ENCODE assay signal across 26 mouse cellular contexts in genomic region chr11:81041671-81042070, GRCm38 (mm10).
A peak's percentile ranks its signal among the peaks of the same experiment; 100 is the strongest.
DNase-seq lines count a peak whose midpoint lies in the region; ATAC-seq and TF ChIP-seq lines count a peak whose summit lies in the region.
"Had no signal": no experiment of that assay in that cellular context is flagged by ENCODE, and none has a peak within 500 bp of the region (broad histone marks: within the 10 kb centered on the region; RNA-seq: fewer than 3 reads in every experiment).

No protein-coding gene starts in this region.

- H3K4me2 ChIP-seq in kidney, postnatal 0 days (ENCODE audit: low read length): no peak overlapping the region
- H3K4me2 ChIP-seq: embryonic facial prominence, embryonic 13.5 days; embryonic facial prominence, embryonic 15.5 days; forebrain, embryonic 12.5 days had no signal

- H3K4me1 ChIP-seq in kidney, postnatal 0 days (replicated peaks; ENCODE audit: insufficient read depth, low read length): no peaks in the 10 kb centered on the region
- H3K4me1 ChIP-seq: embryonic facial prominence, embryonic 13.5 days; embryonic facial prominence, embryonic 15.5 days had no signal

- H3K9ac ChIP-seq in kidney, postnatal 0 days (ENCODE audit: low read depth, low read length): no peak overlapping the region
- H3K9ac ChIP-seq: embryonic facial prominence, embryonic 13.5 days; embryonic facial prominence, embryonic 15.5 days; forebrain, embryonic 12.5 days had no signal

- no peak for TF ChIP-seq CTCF in kidney, postnatal 0 days (IDR thresholded peaks at IDR 0.05; ENCODE audit: low read depth)

- no peaks in the 10 kb centered on the region for H3K27me3 ChIP-seq in kidney, postnatal 0 days (ENCODE audit: insufficient read depth, low read length)
- H3K27me3 ChIP-seq: embryonic facial prominence, embryonic 13.5 days; embryonic facial prominence, embryonic 15.5 days; forebrain, embryonic 12.5 days had no signal

- ATAC-seq in kidney, postnatal 0 days (replicated peaks; ENCODE audit: low FRiP score, low read depth): no peak
- no peak for ATAC-seq in frontal cortex, adult (ENCODE audit: low TSS enrichment)
- no peak for ATAC-seq in activated CD4-positive, CD25-positive, alpha-beta regulatory T cell, adult 4 months
- ATAC-seq: CD4-positive, CD25-positive, alpha-beta regulatory T cell, adult 4 months; forebrain, embryonic 14.5 days; forebrain, embryonic 16.5 days; Patski had no signal

- 21% methylated on average over 3 of the region's 3 CpGs for WGBS in kidney, postnatal 0 days

- no peak overlapping the region for H3K27ac ChIP-seq in kidney, postnatal 0 days
- H3K27ac ChIP-seq: embryonic facial prominence, embryonic 13.5 days; embryonic facial prominence, embryonic 15.5 days; forebrain, embryonic 10.5 days; forebrain, embryonic 12.5 days had no signal

- no peaks in the 10 kb centered on the region for H3K36me3 ChIP-seq in kidney, postnatal 0 days (ENCODE audit: insufficient read depth, low read length)
- H3K36me3 ChIP-seq: embryonic facial prominence, embryonic 13.5 days; embryonic facial prominence, embryonic 15.5 days; forebrain, embryonic 10.5 days; forebrain, embryonic 12.5 days; G1E had no signal

- H3K4me3 ChIP-seq in kidney, postnatal 0 days (replicated peaks; ENCODE audit: low read depth, low read length): no peak overlapping the region
- H3K4me3 ChIP-seq: embryonic facial prominence, embryonic 13.5 days; embryonic facial prominence, embryonic 15.5 days; erythroblast, embryonic 14.5 days; forebrain, embryonic 10.5 days; forebrain, embryonic 12.5 days had no signal

- peak; percentile 8 for DNase-seq in kidney, postnatal 0 days (ENCODE audit: low spot score)
- DNase-seq in kidney, adult 18-20 months: no peak
- peak; percentile 67 for DNase-seq in R1 (ENCODE audit: low read depth, low spot score)
- DNase-seq: adrenal gland, adult 2 months; adrenal gland, postnatal 10 days; adrenal gland, postnatal 25 days; B cell, adult 2 months; cerebellum, adult 11 months; cerebellum, adult 18-20 months; cerebellum, adult 8-10 months; cerebellum, adult 9-11 months; cerebellum, postnatal 14 days; cerebellum, postnatal 36 days; embryo, embryonic 11 days had no signal

- no peaks in the 10 kb centered on the region for H3K9me3 ChIP-seq in kidney, postnatal 0 days (replicated peaks; ENCODE audit: low read length)
- H3K9me3 ChIP-seq: embryonic facial prominence, embryonic 13.5 days; embryonic facial prominence, embryonic 15.5 days; forebrain, embryonic 10.5 days; forebrain, embryonic 12.5 days had no signal
